Mouse (Mus musculus) hindbrain, postnatal 0 days (tissue): Measurements from ENCODE around the gene Thap3. TPM values are rescaled to one million over a fixed set of nuclear protein-coding genes. Genes with fewer than 3 reads are reported as not detected.

Experiments
- ATAC-seq: fragments of 200-750 bp; cut with Nextera tagmentation; 2 replicates; pipeline ENCODE4 v1.8.0; 2017; ENCODE audit warnings: mild to moderate bottlenecking, moderate TSS enrichment, moderate library complexity
- DNase-seq: peaks from one replicate; pipeline ENCODE4 v3.0.0-alpha.2; 2015; ENCODE audit warnings: low spot score
- H3K27ac ChIP-seq: fragments of 300-500 bp; sonication (generic); 2 replicates; pipeline ENCODE4 v1.5.1; 2014; ENCODE audit warnings: mild to moderate bottlenecking
- H3K27me3 ChIP-seq: fragments of 300-500 bp; sonication (generic); 2 replicates; pipeline ENCODE4 v1.6.1; 2014; ENCODE audit warnings: low read length, mixed read lengths; ENCODE audit not compliant: insufficient read depth
- H3K36me3 ChIP-seq: fragments of 300-500 bp; sonication (generic); 2 replicates; pipeline ENCODE4 v1.6.1; 2014; ENCODE audit warnings: low read length, mixed read lengths; ENCODE audit not compliant: insufficient read depth
- H3K4me1 ChIP-seq: fragments of 300-500 bp; sonication (generic); 2 replicates; pipeline ENCODE4 v1.6.1; 2014; ENCODE audit warnings: antibody characterized with exemption, low read length, mixed read lengths; ENCODE audit not compliant: insufficient read depth
- H3K4me2 ChIP-seq: fragments of 300-500 bp; sonication (generic); 2 replicates; pipeline ENCODE4 v1.6.1; 2014; ENCODE audit warnings: low read depth, mild to moderate bottlenecking, low read length, moderate library complexity, mixed read lengths
- H3K4me3 ChIP-seq: fragments of 300-500 bp; sonication (generic); 2 replicates; pipeline ENCODE4 v1.5.1; 2014; ENCODE audit warnings: low read length
- H3K9ac ChIP-seq: fragments of 300-500 bp; sonication (generic); replicated peaks from 2 replicates; pipeline ENCODE4 v1.6.1; 2014; ENCODE audit warnings: mild to moderate bottlenecking, low read length, moderate library complexity, mixed read lengths
- H3K9me3 ChIP-seq: fragments of 300-500 bp; sonication (generic); 2 replicates; pipeline ENCODE4 v1.6.1; 2016; ENCODE audit warnings: low read length, mixed read lengths
- CTCF ChIP-seq: IDR thresholded peaks from 2 replicates; pipeline ENCODE4 v1.5.1; 2016; ENCODE audit warnings: antibody characterized with exemption, control low read depth, low read depth
- WGBS: fragments of 180-500 bp; shearing (Covaris S2); extraction: QIAGEN DNeasy Blood & Tissue Kit; methylation state at CpG from one replicate; pipeline ENCODE4 v1.1.7; 2014; 5-methylcytosine and 5-hydroxymethylcytosine counted together
- polyA plus RNA-seq: library from polyadenylated mRNA; unstranded; fragments of >200 nt; fragmentation: Nextera tagmentation; extraction: Ambion mirVana; gene quantifications from 2 replicates; pipeline ENCODE4 v1.2.1, GENCODE M21; 2015
- total RNA-seq: library from RNA; depleted of rRNA; stranded (reverse); fragments of >200 nt; gene quantifications from 2 replicates; pipeline ENCODE4 v1.2.3, GENCODE M21; 2014

Gene Thap3
- total and polyA plus RNA-seq, 2 experiments from 2014 or later: 14.9 to 42.1 TPM

GRCm38 (mm10) chr4:151975441-151975840 is 13.4 kb downstream of the Thap3 start:
- ATAC-seq (no peak), DNase-seq (peak; percentile 74)
- H3K27me3 ChIP-seq: no peaks in the 10 kb centered on the region
- 95% methylated on average over 3 of the region's 3 CpGs for WGBS
- no peak overlapping the region for H3K4me3 ChIP-seq
- H3K27ac ChIP-seq: no peak overlapping the region
- no peaks in the 10 kb centered on the region for H3K9me3 ChIP-seq
- H3K4me1 ChIP-seq: no peaks in the 10 kb centered on the region
- no peak overlapping the region for H3K9ac ChIP-seq
- peak; percentile 80 for TF ChIP-seq CTCF
- H3K36me3 ChIP-seq: peaks cover 25% of the 10 kb centered on the region
- H3K4me2 ChIP-seq: no peak overlapping the region

GRCm38 (mm10) chr4:151972221-151972967 is 16.4 kb downstream of the Thap3 start:
- Histone ChIP-seq H3K36me3 (peaks cover 20% of the 10 kb centered on the region), H3K27ac (no peak overlapping the region), H3K9ac (no peak overlapping the region), H3K27me3 (no peaks in the 10 kb centered on the region), H3K4me2 (no peak overlapping the region), H3K4me3 (no peak overlapping the region), H3K4me1 (no peaks in the 10 kb centered on the region), H3K9me3 (no peaks in the 10 kb centered on the region)
- TF ChIP-seq CTCF: peak; percentile 81
- DNase-seq (peak; percentile 78), ATAC-seq (no peak)
- 60% methylated on average over 10 of the region's 10 CpGs for WGBS

- DNase-seq (peak; percentile 24), ATAC-seq (no peak)
- no peak overlapping the region for H3K27ac ChIP-seq
- peaks cover 5% of the 10 kb centered on the region for H3K36me3 ChIP-seq
- H3K4me1 ChIP-seq: no peaks in the 10 kb centered on the region
- no peak overlapping the region for H3K9ac ChIP-seq
- TF ChIP-seq CTCF: no peak
- no peak overlapping the region for H3K4me2 ChIP-seq
- 75% methylated on average over 26 of the region's 26 CpGs for whole genome bisulfite sequencing
- H3K4me3 ChIP-seq: no peak overlapping the region
- no peaks in the 10 kb centered on the region for H3K9me3 ChIP-seq
- H3K27me3 ChIP-seq: no peaks in the 10 kb centered on the region
Measured at GRCm38 (mm10) chr4:151968204-151968921, 20.4 kb downstream of the Thap3 start.

GRCm38 (mm10) chr4:151962817-151963216 is 26.0 kb downstream of the Thap3 start:
- no peaks in the 10 kb centered on the region for H3K4me1 ChIP-seq

GRCm38 (mm10) chr4:151960513-151960854 is 28.3 kb downstream of the Thap3 start:
- Histone ChIP-seq H3K9me3 (no peaks in the 10 kb centered on the region), H3K4me3 (no peak overlapping the region), H3K36me3 (peaks cover 15% of the 10 kb centered on the region), H3K4me2 (no peak overlapping the region), H3K27me3 (no peaks in the 10 kb centered on the region), H3K4me1 (no peaks in the 10 kb centered on the region), H3K9ac (no peak overlapping the region), H3K27ac (no peak overlapping the region)
- no peak for ATAC-seq
- DNase-seq: no peak
- no peak for TF ChIP-seq CTCF
- WGBS: 75% methylated on average over 3 of the region's 3 CpGs

More at GRCm38 (mm10) chr4:151962817-151963216, 26.0 kb downstream of the Thap3 start:
- ATAC-seq (no peak), DNase-seq (no peak)
- no peak for TF ChIP-seq CTCF
- no peak overlapping the region for H3K27ac ChIP-seq
- no peaks in the 10 kb centered on the region; the same call in none of the 2 replicates for H3K36me3 ChIP-seq
- no peak overlapping the region for H3K4me3 ChIP-seq
- H3K9me3 ChIP-seq: no peaks in the 10 kb centered on the region
- H3K27me3 ChIP-seq: no peaks in the 10 kb centered on the region
- H3K9ac ChIP-seq: no peak overlapping the region
- 88% methylated on average over 3 of the region's 3 CpGs for WGBS
- no peak overlapping the region for H3K4me2 ChIP-seq

- H3K27ac ChIP-seq: no peak overlapping the region
- 90% methylated on average over 11 of the region's 11 CpGs for WGBS
- peaks cover 15% of the 10 kb centered on the region for H3K36me3 ChIP-seq
- H3K9me3 ChIP-seq: no peaks in the 10 kb centered on the region
- H3K4me2 ChIP-seq: no peak overlapping the region
- ATAC-seq (no peak), DNase-seq (no peak)
- H3K9ac ChIP-seq: no peak overlapping the region
- no peak for TF ChIP-seq CTCF
- H3K4me3 ChIP-seq: no peak overlapping the region
- no peaks in the 10 kb centered on the region for H3K4me1 ChIP-seq
- H3K27me3 ChIP-seq: no peaks in the 10 kb centered on the region
Measured at GRCm38 (mm10) chr4:151959849-151960512, 28.8 kb downstream of the Thap3 start.
